Mouse (Mus musculus): ENCODE measurements around the gene D430041D05Rik. TPM values are rescaled to one million over a fixed set of nuclear protein-coding genes. Genes with fewer than 3 reads are reported as not detected.

D430041D05Rik gene
- polyA plus RNA-seq, 1 experiment from 2014 or later: 0.18 TPM

DNA sequence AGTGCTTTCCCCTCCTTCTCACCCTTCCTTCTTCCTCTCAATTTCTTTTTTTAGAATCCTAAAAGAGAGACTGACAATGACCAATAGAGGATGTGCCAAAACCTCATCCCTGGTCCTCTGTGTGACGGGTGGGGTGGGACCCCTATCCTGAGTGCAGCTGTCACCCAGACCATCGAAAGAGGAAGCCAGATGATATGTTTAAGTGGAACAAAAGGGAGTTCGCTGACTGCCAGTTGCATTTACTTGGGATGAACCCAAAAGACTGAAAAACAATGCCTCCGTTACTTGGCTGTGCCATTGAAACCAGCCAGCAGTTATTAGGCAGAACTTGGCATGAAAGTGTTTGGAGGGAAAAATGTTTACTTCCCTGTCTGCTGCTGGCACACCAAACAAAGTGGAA lies 159.2 kb downstream of the D430041D05Rik start:
- Histone ChIP-seq H3K4me1 (ENCODE audit: control insufficient read depth, insufficient read depth, low read length) (no peaks in the 10 kb centered on the region), H3K36me3 (ENCODE audit: control insufficient read depth, insufficient read depth, low read length) (no peaks in the 10 kb centered on the region), H3K27me3 (ENCODE audit: control insufficient read depth, insufficient read depth, low read length) (no peaks in the 10 kb centered on the region), H3K27ac (ENCODE audit: low read length) (no peak overlapping the region), H3K4me3 (replicated peaks; ENCODE audit: low read length) (no peak overlapping the region), H3K9ac (ENCODE audit: low read length) (no peak overlapping the region), H3K4me2 (ENCODE audit: low read depth, low read length) (no peak overlapping the region), H3K9me3 (replicated peaks; ENCODE audit: control insufficient read depth, low read length) (no peaks in the 10 kb centered on the region)
- ATAC-seq (ENCODE audit: insufficient read depth, low FRiP score): no peak
- WGBS: 53% methylated on average over 4 of the region's 4 CpGs

DNA sequence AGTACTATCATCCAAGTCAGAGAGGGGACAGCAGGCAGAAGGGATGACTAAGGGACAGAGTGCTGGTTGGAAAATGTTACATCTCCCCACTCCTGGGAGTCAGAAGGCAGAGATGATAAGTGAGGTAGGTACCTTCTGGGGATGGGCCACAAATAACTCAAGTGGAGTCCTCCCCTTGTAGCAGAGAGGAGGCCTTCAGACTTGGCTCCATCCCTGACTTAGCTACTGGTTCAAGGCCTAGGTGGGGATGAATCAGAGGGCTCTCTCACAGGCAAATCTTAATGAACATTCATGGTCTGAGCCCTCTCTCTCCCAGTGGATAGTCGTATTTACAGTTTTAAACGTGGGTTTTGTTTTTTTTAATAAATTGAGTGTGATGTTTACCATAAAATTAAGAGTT lies 161.0 kb downstream of the D430041D05Rik start:
- H3K9me3 ChIP-seq (replicated peaks; ENCODE audit: control insufficient read depth, low read length): no peaks in the 10 kb centered on the region
- no peak overlapping the region for H3K4me2 ChIP-seq (ENCODE audit: low read depth, low read length)
- no peak overlapping the region for H3K4me3 ChIP-seq (replicated peaks; ENCODE audit: low read length)
- no peak overlapping the region for H3K9ac ChIP-seq (ENCODE audit: low read length)
- no peak for ATAC-seq (ENCODE audit: insufficient read depth, low FRiP score)
- H3K27ac ChIP-seq (ENCODE audit: low read length): no peak overlapping the region
- H3K4me1 ChIP-seq (ENCODE audit: control insufficient read depth, insufficient read depth, low read length): no peaks in the 10 kb centered on the region
- WGBS: 69% methylated on average over 2 of the region's 2 CpGs
- no peaks in the 10 kb centered on the region for H3K27me3 ChIP-seq (ENCODE audit: control insufficient read depth, insufficient read depth, low read length)
- H3K36me3 ChIP-seq (ENCODE audit: control insufficient read depth, insufficient read depth, low read length): no peaks in the 10 kb centered on the region

DNA sequence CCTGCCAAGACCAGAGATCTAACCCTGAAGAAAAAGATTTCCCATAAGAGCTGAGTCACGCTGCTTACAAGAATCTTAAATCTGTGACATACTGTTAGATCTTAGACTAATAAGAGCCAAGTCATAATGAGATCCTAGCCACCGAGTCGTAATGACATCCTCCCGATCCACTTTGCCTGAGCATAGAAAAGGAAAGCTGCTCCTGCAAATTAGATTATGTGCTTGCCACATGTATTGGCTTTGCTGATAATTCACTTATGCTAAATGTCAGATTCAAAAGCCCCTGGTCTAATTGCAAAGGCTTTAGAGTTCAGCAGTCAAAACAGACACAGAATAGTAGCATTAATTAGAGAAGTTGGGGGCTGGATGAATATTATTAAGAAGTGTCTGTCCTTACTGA lies 164.0 kb downstream of the D430041D05Rik start:
- no peak overlapping the region for H3K4me3 ChIP-seq (replicated peaks; ENCODE audit: low read length)
- ATAC-seq (ENCODE audit: insufficient read depth, low FRiP score): no peak
- H3K27ac ChIP-seq (ENCODE audit: low read length): no peak overlapping the region
- H3K4me1 ChIP-seq (ENCODE audit: control insufficient read depth, insufficient read depth, low read length): no peaks in the 10 kb centered on the region
- no peaks in the 10 kb centered on the region for H3K27me3 ChIP-seq (ENCODE audit: control insufficient read depth, insufficient read depth, low read length)
- H3K36me3 ChIP-seq (ENCODE audit: control insufficient read depth, insufficient read depth, low read length): no peaks in the 10 kb centered on the region
- H3K4me2 ChIP-seq (ENCODE audit: low read depth, low read length): no peak overlapping the region
- no peaks in the 10 kb centered on the region for H3K9me3 ChIP-seq (replicated peaks; ENCODE audit: control insufficient read depth, low read length)
- WGBS: 85% methylated on average over 4 of the region's 4 CpGs
- no peak overlapping the region for H3K9ac ChIP-seq (ENCODE audit: low read length)

DNA sequence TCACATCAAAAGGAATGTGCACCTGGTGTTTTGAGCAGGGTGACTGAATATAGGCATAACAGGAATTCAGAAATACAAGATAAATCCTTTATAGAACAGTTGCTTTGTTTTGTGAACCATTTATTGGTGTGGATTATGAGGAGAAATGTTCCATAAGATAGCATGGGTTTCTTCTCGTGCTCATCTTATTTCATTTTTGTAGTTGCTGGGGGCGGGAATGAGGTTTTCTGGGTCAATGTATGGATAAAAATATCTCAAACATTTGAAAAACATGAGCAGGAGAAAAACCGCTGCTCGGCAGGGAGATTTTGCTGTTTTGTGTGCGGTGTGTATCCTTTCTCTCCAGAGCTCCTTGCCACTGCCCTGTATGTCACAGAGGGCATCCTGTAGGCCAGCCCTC lies 168.8 kb downstream of the D430041D05Rik start:
- H3K9me3 ChIP-seq (replicated peaks; ENCODE audit: control insufficient read depth, low read length): no peaks in the 10 kb centered on the region
- WGBS: 81% methylated on average over 5 of the region's 5 CpGs
- ATAC-seq (ENCODE audit: insufficient read depth, low FRiP score): no peak
- H3K36me3 ChIP-seq (ENCODE audit: control insufficient read depth, insufficient read depth, low read length): no peaks in the 10 kb centered on the region
- H3K4me1 ChIP-seq (ENCODE audit: control insufficient read depth, insufficient read depth, low read length): no peaks in the 10 kb centered on the region
- no peak overlapping the region for H3K27ac ChIP-seq (ENCODE audit: low read length)
- no peak overlapping the region for H3K4me3 ChIP-seq (replicated peaks; ENCODE audit: low read length)
- H3K4me2 ChIP-seq (ENCODE audit: low read depth, low read length): no peak overlapping the region
- no peaks in the 10 kb centered on the region for H3K27me3 ChIP-seq (ENCODE audit: control insufficient read depth, insufficient read depth, low read length)
- H3K9ac ChIP-seq (ENCODE audit: low read length): no peak overlapping the region

DNA sequence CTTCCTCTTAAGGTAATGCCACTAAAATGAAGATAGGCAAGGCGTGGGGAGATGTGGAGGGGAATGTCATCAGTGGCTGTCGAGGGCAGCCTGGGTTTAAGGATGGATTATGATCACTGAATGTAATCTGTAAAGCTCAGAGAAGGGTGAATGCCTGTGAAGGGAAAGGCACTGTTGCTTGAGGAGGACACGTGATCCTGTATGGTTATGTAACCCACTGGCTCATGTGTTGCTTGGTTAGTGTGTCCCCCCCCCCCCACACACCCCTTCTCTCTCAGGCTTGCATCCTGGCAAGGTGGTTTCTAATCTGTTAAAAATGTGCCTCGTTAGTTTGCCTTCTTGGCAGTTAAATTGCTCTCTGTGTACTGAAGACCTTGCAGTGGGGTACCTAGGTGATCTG lies 173.7 kb downstream of the D430041D05Rik start:
- ATAC-seq (ENCODE audit: insufficient read depth, low FRiP score): no peak
- Histone ChIP-seq H3K4me2 (ENCODE audit: low read depth, low read length) (no peak overlapping the region), H3K4me3 (replicated peaks; ENCODE audit: low read length) (no peak overlapping the region), H3K27ac (ENCODE audit: low read length) (no peak overlapping the region), H3K36me3 (ENCODE audit: control insufficient read depth, insufficient read depth, low read length) (no peaks in the 10 kb centered on the region), H3K9ac (ENCODE audit: low read length) (no peak overlapping the region), H3K27me3 (ENCODE audit: control insufficient read depth, insufficient read depth, low read length) (no peaks in the 10 kb centered on the region), H3K9me3 (replicated peaks; ENCODE audit: control insufficient read depth, low read length) (no peaks in the 10 kb centered on the region), H3K4me1 (ENCODE audit: control insufficient read depth, insufficient read depth, low read length) (no peaks in the 10 kb centered on the region)
- WGBS: 61% methylated on average over 4 of the region's 4 CpGs

DNA sequence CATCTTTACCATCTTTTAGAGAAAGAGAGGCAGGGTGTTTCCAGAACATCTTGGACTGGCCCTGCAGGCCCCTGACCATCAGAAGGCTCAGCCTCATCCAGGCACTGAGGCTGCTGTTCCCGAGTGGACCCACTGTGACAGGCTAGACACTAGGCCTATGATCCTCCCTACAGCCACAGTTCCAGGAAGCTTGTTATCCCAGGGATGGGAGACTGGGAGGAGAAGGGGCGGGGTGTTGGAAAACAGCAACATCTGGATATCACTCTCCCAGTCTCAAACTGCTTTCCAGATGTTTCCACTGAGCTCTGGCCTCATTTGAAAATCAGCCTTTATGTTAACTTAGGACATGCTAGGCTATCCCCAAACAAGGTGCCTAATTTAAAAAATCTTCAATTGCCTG lies 180.4 kb downstream of the D430041D05Rik start:
- Histone ChIP-seq H3K9ac (ENCODE audit: low read length) (no peak overlapping the region), H3K4me2 (ENCODE audit: low read depth, low read length) (no peak overlapping the region), H3K27me3 (ENCODE audit: control insufficient read depth, insufficient read depth, low read length) (no peaks in the 10 kb centered on the region), H3K27ac (ENCODE audit: low read length) (no peak overlapping the region), H3K4me3 (replicated peaks; ENCODE audit: low read length) (no peak overlapping the region), H3K4me1 (ENCODE audit: control insufficient read depth, insufficient read depth, low read length) (no peaks in the 10 kb centered on the region), H3K36me3 (ENCODE audit: control insufficient read depth, insufficient read depth, low read length) (no peaks in the 10 kb centered on the region), H3K9me3 (replicated peaks; ENCODE audit: control insufficient read depth, low read length) (no peaks in the 10 kb centered on the region)
- 59% methylated on average over 2 of the region's 2 CpGs for WGBS
- no peak for ATAC-seq (ENCODE audit: insufficient read depth, low FRiP score)

DNA sequence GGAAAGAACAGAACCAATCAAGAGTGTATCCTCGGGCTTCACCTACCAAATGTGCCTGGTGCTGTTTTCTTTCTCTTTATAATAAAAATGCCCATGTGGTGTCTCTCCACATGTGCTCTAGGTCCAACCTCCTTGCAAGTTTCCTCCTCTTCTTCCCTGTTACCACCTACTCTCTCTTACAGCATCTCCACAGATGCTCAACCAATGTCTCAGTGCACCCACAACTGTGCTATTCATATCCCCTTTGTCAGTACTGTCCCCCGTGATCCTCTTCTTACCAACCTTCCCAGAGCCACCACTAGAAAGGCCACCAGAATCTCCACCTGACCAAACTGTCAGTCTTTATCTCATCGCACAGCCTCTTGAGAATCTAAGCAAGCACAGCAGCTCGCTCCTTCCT lies 184.8 kb downstream of the D430041D05Rik start:
- Histone ChIP-seq H3K4me2 (ENCODE audit: low read depth, low read length) (no peak overlapping the region), H3K4me1 (ENCODE audit: control insufficient read depth, insufficient read depth, low read length) (no peaks in the 10 kb centered on the region), H3K36me3 (ENCODE audit: control insufficient read depth, insufficient read depth, low read length) (no peaks in the 10 kb centered on the region), H3K4me3 (replicated peaks; ENCODE audit: low read length) (no peak overlapping the region), H3K27me3 (ENCODE audit: control insufficient read depth, insufficient read depth, low read length) (no peaks in the 10 kb centered on the region), H3K27ac (ENCODE audit: low read length) (no peak overlapping the region), H3K9me3 (replicated peaks; ENCODE audit: control insufficient read depth, low read length) (no peaks in the 10 kb centered on the region), H3K9ac (ENCODE audit: low read length) (no peak overlapping the region)
- 82% methylated on average over 4 of the region's 4 CpGs for WGBS
- ATAC-seq (ENCODE audit: insufficient read depth, low FRiP score): no peak

DNA sequence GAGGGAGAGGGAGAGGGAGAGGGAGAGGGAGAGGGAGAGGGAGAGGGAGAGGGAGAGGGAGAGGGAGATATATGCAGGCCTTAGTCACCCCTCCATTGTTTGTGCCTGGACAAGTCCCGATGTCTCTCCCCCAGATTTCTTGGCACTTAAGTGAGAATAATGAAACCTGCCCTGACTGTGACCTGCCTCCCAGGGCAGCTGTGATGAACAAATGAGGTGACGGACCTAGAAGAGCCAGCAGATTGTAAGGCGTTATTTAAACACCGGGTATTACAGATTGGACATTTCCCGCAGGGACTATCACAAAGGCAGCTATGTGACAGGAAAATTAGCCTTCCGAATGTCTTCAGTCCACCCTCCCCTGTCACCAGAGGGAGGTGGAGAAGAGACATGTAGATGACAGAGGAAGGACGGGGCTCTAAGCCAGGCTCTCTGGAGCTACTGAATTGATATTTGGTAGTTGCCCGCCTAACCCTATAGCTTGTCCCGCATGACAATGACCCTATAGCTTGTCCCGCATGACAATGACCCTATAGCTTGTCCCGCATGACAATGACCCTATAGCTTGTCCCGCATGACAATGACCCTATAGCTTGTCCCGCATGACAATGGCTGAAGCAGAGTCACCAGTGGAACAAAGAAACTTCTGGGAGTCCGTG lies 191.0 kb downstream of the D430041D05Rik start:
- H3K27ac ChIP-seq (ENCODE audit: low read length): no peak overlapping the region
- H3K4me2 ChIP-seq (ENCODE audit: low read depth, low read length): no peak overlapping the region
- H3K4me1 ChIP-seq (ENCODE audit: control insufficient read depth, insufficient read depth, low read length): no peaks in the 10 kb centered on the region
- no peak overlapping the region for H3K9ac ChIP-seq (ENCODE audit: low read length)
- no peak overlapping the region for H3K4me3 ChIP-seq (replicated peaks; ENCODE audit: low read length)
- 78% methylated on average over 14 of the region's 14 CpGs for WGBS
- H3K9me3 ChIP-seq (replicated peaks; ENCODE audit: control insufficient read depth, low read length): no peaks in the 10 kb centered on the region
- H3K27me3 ChIP-seq (ENCODE audit: control insufficient read depth, insufficient read depth, low read length): no peaks in the 10 kb centered on the region
- ATAC-seq (ENCODE audit: insufficient read depth, low FRiP score): no peak
- no peaks in the 10 kb centered on the region for H3K36me3 ChIP-seq (ENCODE audit: control insufficient read depth, insufficient read depth, low read length)

DNA sequence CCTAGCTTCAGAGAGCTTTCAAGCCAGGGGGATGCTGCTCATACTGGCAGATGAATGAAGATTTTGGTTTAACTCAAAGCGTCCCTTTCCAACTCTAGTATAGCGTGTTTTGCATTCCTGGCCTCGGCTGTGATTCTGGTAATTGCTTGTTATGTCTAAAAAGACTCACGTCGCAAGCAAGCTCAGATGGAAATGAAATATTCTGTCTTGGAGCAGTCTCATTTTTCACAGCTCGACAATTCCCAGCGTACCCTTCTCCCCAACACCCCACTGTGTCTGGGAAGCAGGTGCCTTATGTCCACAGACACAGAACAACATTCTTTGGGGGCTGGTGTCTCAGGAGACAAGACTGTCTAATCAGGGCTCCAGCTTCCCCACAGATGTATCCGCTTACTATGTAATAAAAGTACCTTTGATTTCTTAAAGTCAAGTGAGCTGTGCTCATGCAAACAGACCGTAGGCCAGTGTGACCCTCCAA lies 192.2 kb downstream of the D430041D05Rik start:
- WGBS: 39% methylated on average over 9 of the region's 9 CpGs
- H3K9ac ChIP-seq (ENCODE audit: low read length): no peak overlapping the region
- H3K27ac ChIP-seq (ENCODE audit: low read length): no peak overlapping the region
- H3K36me3 ChIP-seq (ENCODE audit: control insufficient read depth, insufficient read depth, low read length): no peaks in the 10 kb centered on the region
- H3K4me3 ChIP-seq (replicated peaks; ENCODE audit: low read length): no peak overlapping the region
- no peaks in the 10 kb centered on the region for H3K9me3 ChIP-seq (replicated peaks; ENCODE audit: control insufficient read depth, low read length)
- no peaks in the 10 kb centered on the region for H3K27me3 ChIP-seq (ENCODE audit: control insufficient read depth, insufficient read depth, low read length)
- H3K4me1 ChIP-seq (ENCODE audit: control insufficient read depth, insufficient read depth, low read length): no peaks in the 10 kb centered on the region
- H3K4me2 ChIP-seq (ENCODE audit: low read depth, low read length): no peak overlapping the region
- 0 out of 2 replicates have a peak, but pooled peaks have one; percentile 7 for ATAC-seq (ENCODE audit: insufficient read depth, low FRiP score)
